Mouse (Mus musculus) kidney, postnatal 0 days (tissue): ENCODE data around the gene Slc22a18. TPM values are rescaled to one million over a fixed set of nuclear protein-coding genes. Genes with fewer than 3 reads are reported as not detected.
A peak's percentile ranks its signal among the peaks of the same experiment; 100 is the strongest.

ENCODE experiments used
- ATAC-seq: fragments of 200-750 bp; cut with Nextera tagmentation; replicated peaks from 2 replicates; pipeline ENCODE4 v1.8.0; 2017; ENCODE audit warnings: low read depth, moderate number of reproducible peaks, moderate TSS enrichment, moderate library complexity; ENCODE audit not compliant: low FRiP score
- DNase-seq: peaks from one replicate; pipeline ENCODE4 v3.0.0-alpha.2; 2016; ENCODE audit warnings: low spot score
- H3K27ac ChIP-seq: fragments of 300-500 bp; sonication (generic); 2 replicates; pipeline ENCODE4 v1.5.1; 2014; ENCODE audit warnings: mild to moderate bottlenecking
- H3K27me3 ChIP-seq: fragments of 300-500 bp; sonication (generic); 2 replicates; pipeline ENCODE4 v1.6.1; 2014; ENCODE audit warnings: low read length, mixed read lengths; ENCODE audit not compliant: insufficient read depth
- H3K36me3 ChIP-seq: fragments of 300-500 bp; sonication (generic); 2 replicates; pipeline ENCODE4 v1.6.1; 2014; ENCODE audit warnings: low read length, mixed read lengths; ENCODE audit not compliant: insufficient read depth
- H3K4me1 ChIP-seq: fragments of 300-500 bp; sonication (generic); replicated peaks from 2 replicates; pipeline ENCODE4 v1.6.1; 2014; ENCODE audit warnings: antibody characterized with exemption, low read length, mixed read lengths; ENCODE audit not compliant: insufficient read depth
- H3K4me2 ChIP-seq: fragments of 300-500 bp; sonication (generic); 2 replicates; pipeline ENCODE4 v1.6.1; 2014; ENCODE audit warnings: mild to moderate bottlenecking, low read length, moderate library complexity, mixed read lengths
- H3K4me3 ChIP-seq: fragments of 300-500 bp; sonication (generic); replicated peaks from 2 replicates; pipeline ENCODE4 v1.5.1; 2014; ENCODE audit warnings: low read depth, low read length
- H3K9ac ChIP-seq: fragments of 300-500 bp; sonication (generic); 2 replicates; pipeline ENCODE4 v1.6.1; 2014; ENCODE audit warnings: low read depth, low read length
- H3K9me3 ChIP-seq: fragments of 300-500 bp; sonication (generic); replicated peaks from 2 replicates; pipeline ENCODE4 v1.6.1; 2016; ENCODE audit warnings: low read length, inconsistent platforms, mixed read lengths
- CTCF ChIP-seq: IDR thresholded peaks from 2 replicates; pipeline ENCODE4 v1.5.1; 2016; ENCODE audit warnings: antibody characterized with exemption, low read depth, mild to moderate bottlenecking, moderate library complexity
- WGBS: fragments of 180-500 bp; shearing (Covaris S2); extraction: QIAGEN DNeasy Blood & Tissue Kit; methylation state at CpG from one replicate; pipeline ENCODE4 v1.1.7; 2014; 5-methylcytosine and 5-hydroxymethylcytosine counted together
- polyA plus RNA-seq: library from polyadenylated mRNA; unstranded; fragments of >200 nt; fragmentation: Nextera tagmentation; extraction: Ambion mirVana; gene quantifications from 2 replicates; pipeline ENCODE4 v1.2.1, GENCODE M21; 2015

Gene Slc22a18
- polyA plus RNA-seq, 1 experiment from 2014 or later: 22.1 TPM

DNA sequence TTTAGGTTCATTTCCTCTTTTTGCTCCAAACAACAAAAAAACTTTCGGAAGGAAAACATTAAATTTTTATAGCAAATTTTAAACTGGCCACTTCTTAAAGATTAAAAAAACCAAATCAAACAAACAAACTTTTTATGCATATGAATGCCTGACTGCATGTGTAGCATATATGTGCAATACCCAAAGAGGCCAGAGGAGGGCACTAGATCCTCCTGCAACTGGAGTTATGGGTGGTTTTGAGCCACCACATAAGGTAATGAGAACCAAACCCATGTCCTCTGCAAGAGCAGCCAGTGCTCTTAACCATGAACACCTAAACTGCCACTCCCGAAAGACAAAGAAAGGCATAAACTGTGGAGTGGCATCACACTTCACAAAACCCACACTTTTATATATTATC, 70.8 kb downstream of the Slc22a18 start:
- ATAC-seq (no peak), DNase-seq (peak; percentile 35)
- no peak overlapping the region for H3K4me2 ChIP-seq
- no peaks in the 10 kb centered on the region for H3K9me3 ChIP-seq
- no peak overlapping the region for H3K4me3 ChIP-seq
- H3K4me1 ChIP-seq: peaks cover 11% of the 10 kb centered on the region; the same call in 1 of the 2 replicates
- TF ChIP-seq CTCF: peak; percentile 69
- H3K27me3 ChIP-seq: no peaks in the 10 kb centered on the region
- WGBS: 96% methylated on average over 2 of the region's 2 CpGs
- no peak overlapping the region for H3K9ac ChIP-seq
- H3K36me3 ChIP-seq: 0 out of 2 replicates have a peak, but pooled peaks cover 2% of the 10 kb centered on the region
- H3K27ac ChIP-seq: no peak overlapping the region

DNA sequence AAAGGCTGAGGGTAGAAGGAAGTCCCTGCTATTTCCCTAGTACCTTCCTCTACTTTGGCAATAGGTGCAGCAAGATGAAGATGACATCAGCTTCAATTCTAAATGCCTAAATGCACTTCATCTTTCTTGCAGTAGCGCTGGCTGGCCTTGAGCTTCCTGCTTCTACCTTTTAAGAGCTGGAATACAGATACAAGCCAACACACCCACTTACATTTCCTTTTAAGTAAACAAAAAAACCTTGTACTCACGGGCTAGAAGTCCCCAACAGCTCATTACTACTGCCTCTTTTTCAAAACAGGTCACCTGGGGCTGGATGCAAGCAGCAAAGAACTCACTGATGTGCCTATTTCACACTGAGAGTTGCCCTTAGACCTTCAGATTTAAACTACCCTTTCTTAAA, 73.0 kb downstream of the Slc22a18 start:
- no peak overlapping the region for H3K9ac ChIP-seq
- WGBS: 41% methylated on average over 2 of the region's 2 CpGs
- TF ChIP-seq CTCF: no peak
- H3K36me3 ChIP-seq: 0 out of 2 replicates have a peak, but pooled peaks cover 2% of the 10 kb centered on the region
- no peak for DNase-seq
- H3K9me3 ChIP-seq: no peaks in the 10 kb centered on the region
- peaks cover 11% of the 10 kb centered on the region for H3K4me1 ChIP-seq
- no peak overlapping the region for H3K4me2 ChIP-seq
- H3K4me3 ChIP-seq: no peak overlapping the region
- no peak for ATAC-seq
- H3K27me3 ChIP-seq: no peaks in the 10 kb centered on the region
- H3K27ac ChIP-seq: no peak overlapping the region

DNA sequence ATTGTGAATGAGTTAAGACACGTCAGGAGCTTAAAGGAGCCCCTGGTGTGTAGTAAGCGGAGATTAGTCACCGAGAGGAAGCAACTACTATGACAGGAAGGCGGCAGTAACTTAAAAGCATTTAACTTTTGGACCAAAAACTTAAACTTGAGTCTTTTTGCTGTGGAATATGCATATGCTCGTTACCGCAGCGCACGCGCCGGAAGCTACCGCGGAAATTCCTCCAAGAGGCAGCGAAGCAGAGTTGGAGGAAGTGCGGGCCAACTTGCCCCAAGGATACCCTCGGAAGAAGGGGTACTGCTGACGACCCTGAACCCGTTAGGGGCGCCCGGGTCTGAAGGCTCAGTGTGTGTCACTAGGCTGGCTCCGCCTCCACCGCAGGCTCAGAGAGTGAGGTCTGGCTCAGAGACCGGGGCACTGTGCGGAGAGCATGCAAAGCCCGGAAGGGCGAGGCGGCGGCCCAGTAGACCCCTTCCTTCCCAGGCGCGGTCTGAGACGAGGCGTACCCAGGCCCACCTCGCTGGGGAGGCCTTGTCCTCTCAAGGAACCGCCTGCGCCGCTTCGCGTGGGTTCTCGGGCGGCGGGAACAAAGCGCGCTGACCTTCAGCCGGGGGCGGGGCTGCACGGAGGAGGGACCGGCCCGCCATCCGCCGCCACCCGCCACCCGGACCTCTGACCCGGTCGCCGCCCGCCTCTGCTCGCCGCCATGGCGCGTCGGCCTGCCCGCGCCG, 74.9 kb downstream of the Slc22a18 start:
- Histone ChIP-seq H3K27me3 (no peaks in the 10 kb centered on the region), H3K9ac (peak overlapping the region; percentile 77), H3K36me3 (0 out of 2 replicates have a peak, but pooled peaks cover 2% of the 10 kb centered on the region), H3K4me1 (peaks cover 11% of the 10 kb centered on the region), H3K4me3 (peak overlapping the region; percentile 66), H3K4me2 (peak overlapping the region; percentile 79), H3K9me3 (no peaks in the 10 kb centered on the region), H3K27ac (peak overlapping the region; percentile 87)
- peak; percentile 72 for DNase-seq
- WGBS: 0% methylated on average over 44 of the region's 63 CpGs
- TF ChIP-seq CTCF: no peak
- ATAC-seq: peak; percentile 82

Other genes starting within 250 kb of the Slc22a18 start
- 498 and 594 TPM in 2 replicates for gene Cdkn1c, start 12.7 kb upstream of the Slc22a18 start, polyA plus RNA-seq
- 23.8 and 23.9 TPM in 2 replicates for gene Phlda2, start 29.4 kb downstream of the Slc22a18 start, polyA plus RNA-seq
- 156 and 178 TPM in 2 replicates for gene Nap1l4, start 75.4 kb downstream of the Slc22a18 start, polyA plus RNA-seq
- gene Cars, start 126.4 kb downstream of the Slc22a18 start, polyA plus RNA-seq: 34.7 and 42.2 TPM in 2 replicates
- 1.1 and 1.2 TPM in 2 replicates for gene Tnfrsf26, start 155.0 kb downstream of the Slc22a18 start, polyA plus RNA-seq
- 9.6 and 11.1 TPM in 2 replicates for gene Tnfrsf22, start 175.9 kb downstream of the Slc22a18 start, polyA plus RNA-seq
- gene Tnfrsf23, start 212.1 kb downstream of the Slc22a18 start, polyA plus RNA-seq: 1.9 and 2.2 TPM in 2 replicates